Mouse (Mus musculus): Measurements from ENCODE around the gene Slc29a2. TPM values are rescaled to one million over a fixed set of nuclear protein-coding genes. Genes with fewer than 3 reads are reported as not detected.

The Slc29a2 gene
- polyA plus RNA-seq, 1 experiment = 24.0 TPM

DNA sequence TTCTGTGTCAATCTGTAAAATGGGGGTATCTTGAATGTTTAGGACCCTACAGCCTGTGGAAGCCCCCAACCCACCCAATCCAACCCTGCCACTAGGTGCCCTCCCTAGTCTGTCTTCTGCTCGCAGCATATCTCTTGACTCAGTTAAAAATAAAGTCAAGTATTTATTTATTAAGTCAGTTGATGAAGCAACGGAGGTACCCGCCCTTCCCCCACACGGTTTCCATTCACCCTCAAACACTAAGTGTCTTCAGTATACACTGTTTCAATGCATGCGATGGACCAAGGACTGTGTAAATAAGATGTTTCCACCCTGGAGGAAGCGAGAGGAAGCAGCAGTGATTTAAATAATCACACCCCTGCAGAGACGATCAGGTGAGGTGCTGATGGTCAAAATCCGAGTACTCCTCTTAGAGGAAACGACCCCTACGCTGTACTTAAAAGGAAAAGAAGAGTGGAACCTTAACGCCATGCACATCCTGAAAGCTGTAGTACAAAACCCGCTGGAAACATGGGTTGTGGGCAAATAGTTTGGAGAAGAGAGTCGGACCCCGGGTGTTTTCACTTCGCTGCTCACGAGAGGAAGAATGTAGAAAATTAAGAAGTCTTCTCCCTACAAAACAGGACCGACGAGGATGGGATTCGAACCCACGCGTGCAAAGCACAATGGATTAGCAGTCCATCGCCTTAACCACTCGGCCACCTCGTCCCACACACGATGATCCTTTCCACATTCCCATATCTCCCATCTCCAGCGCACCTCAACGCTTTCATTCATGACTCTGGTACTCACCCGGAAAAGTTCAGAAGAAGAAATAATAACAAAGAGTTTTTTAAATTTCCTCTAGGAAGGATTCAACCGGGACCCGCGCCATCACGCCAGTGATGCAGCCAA lies 14.3 kb downstream of the Slc29a2 start:
- H3K27ac ChIP-seq (ENCODE audit: insufficient read depth, low read length) = no peak overlapping the region
- H3K27me3 ChIP-seq (ENCODE audit: control insufficient read depth, insufficient read depth, low read length) = no peaks in the 10 kb centered on the region
- TF ChIP-seq POLR2A (IDR thresholded peaks at IDR 0.05; ENCODE audit: borderline replicate concordance, insufficient read depth, low read length) = no peak
- TF ChIP-seq CTCF (IDR thresholded peaks at IDR 0.05; ENCODE audit: borderline replicate concordance, insufficient read depth, low read depth, low read length) = no peak
- 5% methylated on average over 32 of the region's 32 CpGs for WGBS
- H3K4me1 ChIP-seq (ENCODE audit: control insufficient read depth, insufficient read depth, low read length) = 0 out of 2 replicates have a peak, but pooled peaks cover 2% of the 10 kb centered on the region
- H3K4me3 ChIP-seq (replicated peaks; ENCODE audit: insufficient read depth, low read depth, low read length) = peak overlapping the region; percentile 92
- DNase-seq = peak; percentile 89 to 96

DNA sequence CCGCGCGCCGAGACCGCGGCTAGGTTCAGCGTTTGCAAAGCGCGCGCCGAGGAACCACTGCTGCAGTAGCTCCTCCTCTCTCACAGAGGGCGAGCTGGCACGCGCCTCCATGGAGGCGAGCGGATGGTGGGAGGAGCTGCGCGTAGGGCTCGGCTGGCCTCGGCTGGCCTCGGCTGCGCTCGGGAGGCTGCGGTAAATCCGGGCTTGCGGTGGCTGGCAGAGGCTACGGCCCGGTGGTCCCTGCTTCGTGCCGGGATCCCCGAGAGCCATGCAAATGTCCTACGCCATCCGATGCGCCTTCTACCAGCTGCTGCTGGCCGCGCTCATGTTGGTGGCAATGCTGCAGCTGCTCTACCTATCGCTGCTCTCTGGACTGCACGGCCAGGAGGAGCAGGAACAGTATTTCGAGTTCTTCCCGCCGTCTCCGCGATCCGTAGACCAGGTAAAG lies 15.1 kb downstream of the Slc29a2 start, which contains the start of the genes B4gat1 and AC124502.3:
TSS of gene B4gat1 (plus strand) at position 118 of the 448 bp plus-strand sequence.
TSS of gene AC124502.3 (plus strand) at position 183 of the 448 bp plus-strand sequence.
- no peaks in the 10 kb centered on the region for H3K27me3 ChIP-seq (ENCODE audit: control insufficient read depth, insufficient read depth, low read length)
- WGBS = under 1% methylated on average over 44 of the region's 44 CpGs
- H3K27ac ChIP-seq (ENCODE audit: insufficient read depth, low read length) = peak within 1 kb of the TSS; percentile 89
- TF ChIP-seq POLR2A (IDR thresholded peaks at IDR 0.05; ENCODE audit: borderline replicate concordance, insufficient read depth, low read length) (peak; percentile 95), CTCF (IDR thresholded peaks at IDR 0.05; ENCODE audit: borderline replicate concordance, insufficient read depth, low read depth, low read length) (no peak)
- peak; percentile 94 to 95 for DNase-seq
- 0 out of 2 replicates have a peak, but pooled peaks cover 2% of the 10 kb centered on the region for H3K4me1 ChIP-seq (ENCODE audit: control insufficient read depth, insufficient read depth, low read length)
- H3K4me3 ChIP-seq (replicated peaks; ENCODE audit: insufficient read depth, low read depth, low read length) = peak within 1 kb of the TSS; percentile 92

DNA sequence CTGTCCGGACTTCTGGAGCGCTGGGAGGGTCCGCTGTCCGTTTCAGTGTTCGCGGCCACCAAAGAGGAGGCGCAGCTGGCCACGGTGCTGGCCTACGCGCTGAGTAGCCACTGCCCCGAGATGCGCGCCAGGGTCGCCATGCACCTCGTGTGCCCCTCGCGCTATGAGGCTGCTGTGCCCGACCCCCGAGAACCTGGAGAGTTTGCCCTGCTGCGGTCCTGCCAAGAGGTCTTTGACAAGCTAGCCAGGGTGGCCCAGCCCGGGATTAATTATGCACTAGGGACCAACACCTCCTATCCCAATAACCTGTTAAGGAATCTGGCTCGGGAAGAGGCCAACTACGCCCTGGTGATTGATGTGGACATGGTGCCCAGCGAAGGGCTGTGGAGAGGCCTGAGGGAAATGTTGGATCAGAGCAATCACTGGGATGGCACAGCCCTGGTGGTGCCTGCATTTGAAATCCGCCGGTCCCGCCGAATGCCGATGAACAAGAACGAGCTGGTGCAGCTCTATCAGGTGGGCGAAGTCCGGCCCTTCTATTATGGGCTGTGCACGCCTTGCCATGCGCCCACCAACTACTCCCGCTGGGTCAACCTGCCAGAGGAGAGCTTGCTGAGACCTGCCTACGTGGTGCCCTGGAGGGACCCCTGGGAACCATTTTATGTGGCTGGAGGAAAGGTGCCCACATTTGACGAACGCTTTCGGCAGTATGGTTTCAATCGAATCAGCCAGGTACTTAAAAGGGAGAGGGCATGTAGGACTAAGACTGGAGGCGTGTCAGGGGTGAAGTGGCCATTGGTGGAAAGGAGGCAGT lies 15.8 kb downstream of the Slc29a2 start:
- TF ChIP-seq POLR2A (IDR thresholded peaks at IDR 0.05; ENCODE audit: borderline replicate concordance, insufficient read depth, low read length) (no peak), CTCF (IDR thresholded peaks at IDR 0.05; ENCODE audit: borderline replicate concordance, insufficient read depth, low read depth, low read length) (no peak)
- 4% methylated on average over 41 of the region's 41 CpGs for WGBS
- peak overlapping the region; percentile 89 for H3K27ac ChIP-seq (ENCODE audit: insufficient read depth, low read length)
- DNase-seq = peak; percentile 38 to 59
- no peaks in the 10 kb centered on the region for H3K27me3 ChIP-seq (ENCODE audit: control insufficient read depth, insufficient read depth, low read length)
- H3K4me3 ChIP-seq (replicated peaks; ENCODE audit: insufficient read depth, low read depth, low read length) = peak overlapping the region; percentile 92
- H3K4me1 ChIP-seq (ENCODE audit: control insufficient read depth, insufficient read depth, low read length) = 0 out of 2 replicates have a peak, but pooled peaks cover 2% of the 10 kb centered on the region

- 5% methylated on average over 40 of the region's 40 CpGs for WGBS
- 0 out of 2 replicates have a peak, but pooled peaks cover 2% of the 10 kb centered on the region for H3K4me1 ChIP-seq (ENCODE audit: control insufficient read depth, insufficient read depth, low read length)
- TF ChIP-seq CTCF (IDR thresholded peaks at IDR 0.05; ENCODE audit: borderline replicate concordance, insufficient read depth, low read depth, low read length) (no peak), POLR2A (IDR thresholded peaks at IDR 0.05; ENCODE audit: borderline replicate concordance, insufficient read depth, low read length) (peak; percentile 30; the same call in 1 of the 2 replicates)
Observed at GRCm38 (mm10) chr19:5040862-5041523, 17.3 kb downstream of the Slc29a2 start, which contains the start of gene Brms1. TSS of gene Brms1 (plus strand) at chr19:5041354.

DNA sequence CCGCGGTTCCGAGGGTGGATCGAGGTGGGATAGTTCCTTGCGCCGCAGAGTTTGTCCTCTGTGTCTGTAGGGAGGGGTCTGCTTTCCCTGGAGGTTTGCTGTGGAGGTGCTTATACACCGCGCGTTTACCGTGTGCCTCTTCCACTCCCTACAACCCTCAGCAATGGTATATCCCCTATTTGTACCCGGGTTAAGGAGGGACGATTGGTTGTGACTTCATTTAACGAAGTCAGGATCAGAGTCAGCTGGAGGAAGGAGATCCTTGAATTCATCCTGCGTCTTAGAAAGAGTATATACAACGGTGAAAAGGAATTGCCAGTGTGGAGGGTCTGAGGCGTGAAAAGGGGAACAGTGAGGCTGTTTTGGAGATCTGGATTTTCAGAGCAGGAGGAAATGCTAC lies 17.9 kb downstream of the Slc29a2 start:
- WGBS = 3% methylated on average over 16 of the region's 16 CpGs
- no peaks in the 10 kb centered on the region for H3K27me3 ChIP-seq (ENCODE audit: control insufficient read depth, insufficient read depth, low read length)
- peak overlapping the region; percentile 92 for H3K4me3 ChIP-seq (replicated peaks; ENCODE audit: insufficient read depth, low read depth, low read length)
- H3K4me1 ChIP-seq (ENCODE audit: control insufficient read depth, insufficient read depth, low read length) = 0 out of 2 replicates have a peak, but pooled peaks cover 2% of the 10 kb centered on the region
- TF ChIP-seq POLR2A (IDR thresholded peaks at IDR 0.05; ENCODE audit: borderline replicate concordance, insufficient read depth, low read length) (no peak), CTCF (IDR thresholded peaks at IDR 0.05; ENCODE audit: borderline replicate concordance, insufficient read depth, low read depth, low read length) (no peak)
- no peak for DNase-seq
- H3K27ac ChIP-seq (ENCODE audit: insufficient read depth, low read length) = no peak overlapping the region

More at GRCm38 (mm10) chr19:5040862-5041523, 17.3 kb downstream of the Slc29a2 start, which contains the start of gene Brms1:
- peak; percentile 89 to 90 for DNase-seq
- Histone ChIP-seq H3K27me3 (ENCODE audit: control insufficient read depth, insufficient read depth, low read length) (no peaks in the 10 kb centered on the region), H3K4me3 (replicated peaks; ENCODE audit: insufficient read depth, low read depth, low read length) (peak within 1 kb of the TSS; percentile 92), H3K27ac (ENCODE audit: insufficient read depth, low read length) (no peak within 1 kb of the TSS)

DNA sequence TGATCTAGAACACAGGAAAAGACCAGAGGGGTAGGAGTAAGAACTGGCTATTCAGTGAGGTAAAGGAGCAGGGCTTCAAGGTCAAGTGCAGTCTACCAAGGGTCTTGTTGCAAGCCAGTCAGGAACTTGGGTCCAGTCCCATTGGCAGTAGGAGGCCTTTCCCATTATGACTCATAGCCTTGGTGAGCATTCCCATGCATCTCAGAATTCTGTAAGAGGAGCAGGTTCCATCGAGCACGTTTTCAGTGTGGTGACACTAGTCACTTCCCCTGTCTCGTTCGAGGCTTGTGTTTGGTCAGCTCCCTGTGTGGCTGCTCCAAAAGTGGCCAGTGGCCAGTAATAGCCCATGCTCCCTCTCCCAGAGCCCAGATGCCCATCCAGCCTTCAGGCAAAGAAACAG lies 21.9 kb downstream of the Slc29a2 start:
- peak in 1 of 2 experiments; percentile 52 for DNase-seq

More for the DNA sequence above, 21.9 kb downstream of the Slc29a2 start:
- Histone ChIP-seq H3K4me1 (ENCODE audit: control insufficient read depth, insufficient read depth, low read length) (peaks cover 14% of the 10 kb centered on the region), H3K27ac (ENCODE audit: insufficient read depth, low read length) (no peak overlapping the region), H3K27me3 (ENCODE audit: control insufficient read depth, insufficient read depth, low read length) (no peaks in the 10 kb centered on the region), H3K4me3 (replicated peaks; ENCODE audit: insufficient read depth, low read depth, low read length) (no peak overlapping the region)
- 10% methylated on average over 4 of the region's 4 CpGs for WGBS
- TF ChIP-seq POLR2A (IDR thresholded peaks at IDR 0.05; ENCODE audit: borderline replicate concordance, insufficient read depth, low read length) (no peak), CTCF (IDR thresholded peaks at IDR 0.05; ENCODE audit: borderline replicate concordance, insufficient read depth, low read depth, low read length) (no peak)

Measured in cerebellum, adult 2 months (tissue).